Mouse (Mus musculus): Measurements from ENCODE around the gene Impdh1. TPM values are rescaled to one million over a fixed set of nuclear protein-coding genes. Genes with fewer than 3 reads are reported as not detected.

Gene Impdh1
- 53.9 TPM for polyA plus RNA-seq (2017; shearing (Covaris generic))

DNA sequence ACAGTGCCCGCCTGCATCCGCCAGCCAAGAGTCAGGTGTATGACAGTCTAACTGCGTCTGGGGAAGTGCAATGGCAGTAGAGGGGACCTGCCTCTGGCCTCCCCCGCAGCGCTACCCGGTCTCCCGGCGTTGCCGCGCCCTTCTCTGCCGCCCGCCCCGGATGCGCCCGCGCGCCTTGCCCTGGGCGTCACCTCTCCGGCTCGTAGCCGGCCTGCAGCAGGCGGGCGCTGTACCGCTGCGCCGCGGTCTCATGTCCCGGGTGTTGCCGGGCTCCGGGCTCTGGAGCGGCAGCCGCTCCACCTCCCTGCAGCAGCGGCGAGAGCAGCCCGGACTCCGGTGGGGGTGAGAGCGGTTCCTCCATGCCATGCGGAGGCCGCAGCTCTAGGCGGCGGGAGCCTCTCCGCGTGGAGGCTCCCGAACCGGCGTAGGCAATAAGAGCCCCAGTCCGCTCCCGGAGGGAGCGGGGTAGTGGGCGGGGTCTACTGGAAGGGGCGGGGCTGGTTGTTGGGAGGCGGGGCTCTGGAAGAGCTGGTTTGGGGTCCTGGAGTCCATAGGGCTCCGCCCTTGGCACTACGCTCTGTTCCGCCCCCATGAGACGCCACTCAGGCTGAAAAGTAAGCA, at the start of gene Impdh1:
Impdh1 (minus strand) TSS at position 484 of the 621 bp plus-strand sequence.

DNA sequence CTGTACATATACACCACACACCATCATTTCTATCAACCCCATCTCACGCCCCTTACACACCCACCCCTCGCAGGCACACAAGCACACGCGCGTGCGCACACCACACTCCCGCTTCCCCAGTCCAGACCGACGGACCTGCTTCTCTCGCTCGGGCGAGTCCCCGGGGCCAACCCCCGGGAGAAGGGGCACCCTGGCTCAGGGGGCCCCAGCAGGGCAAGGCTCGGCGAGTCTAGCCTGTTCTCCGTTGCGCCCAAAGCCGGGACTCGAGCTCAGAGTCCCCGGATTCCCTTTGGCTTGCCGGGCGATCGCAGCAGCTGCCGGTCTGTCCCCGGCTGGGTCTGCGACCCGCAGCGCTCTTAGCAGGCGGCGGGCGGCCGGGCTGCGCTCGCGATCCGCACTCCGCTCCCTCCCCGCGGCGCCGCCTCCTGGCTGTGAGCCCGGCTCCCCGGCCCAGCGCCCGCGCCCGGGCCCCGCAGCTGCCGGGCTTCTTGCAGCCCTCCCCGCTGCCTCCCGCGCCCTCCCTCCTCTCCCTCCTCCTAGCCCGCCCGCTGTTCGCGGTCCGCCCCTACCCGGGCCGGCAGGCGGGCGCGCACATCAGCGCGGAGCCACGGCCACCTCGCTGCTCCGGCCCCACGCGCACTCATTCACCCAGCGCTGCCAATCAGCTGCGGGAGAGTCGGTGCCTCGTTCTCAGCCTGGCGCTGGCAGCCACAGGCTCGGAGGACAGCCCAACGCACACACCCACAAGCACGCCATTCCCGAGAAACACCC, 37.1 kb downstream of the Impdh1 start, which contains the start of gene Prrt4:
Prrt4 (minus strand) TSS at position 697 of the 771 bp plus-strand sequence.

DNA sequence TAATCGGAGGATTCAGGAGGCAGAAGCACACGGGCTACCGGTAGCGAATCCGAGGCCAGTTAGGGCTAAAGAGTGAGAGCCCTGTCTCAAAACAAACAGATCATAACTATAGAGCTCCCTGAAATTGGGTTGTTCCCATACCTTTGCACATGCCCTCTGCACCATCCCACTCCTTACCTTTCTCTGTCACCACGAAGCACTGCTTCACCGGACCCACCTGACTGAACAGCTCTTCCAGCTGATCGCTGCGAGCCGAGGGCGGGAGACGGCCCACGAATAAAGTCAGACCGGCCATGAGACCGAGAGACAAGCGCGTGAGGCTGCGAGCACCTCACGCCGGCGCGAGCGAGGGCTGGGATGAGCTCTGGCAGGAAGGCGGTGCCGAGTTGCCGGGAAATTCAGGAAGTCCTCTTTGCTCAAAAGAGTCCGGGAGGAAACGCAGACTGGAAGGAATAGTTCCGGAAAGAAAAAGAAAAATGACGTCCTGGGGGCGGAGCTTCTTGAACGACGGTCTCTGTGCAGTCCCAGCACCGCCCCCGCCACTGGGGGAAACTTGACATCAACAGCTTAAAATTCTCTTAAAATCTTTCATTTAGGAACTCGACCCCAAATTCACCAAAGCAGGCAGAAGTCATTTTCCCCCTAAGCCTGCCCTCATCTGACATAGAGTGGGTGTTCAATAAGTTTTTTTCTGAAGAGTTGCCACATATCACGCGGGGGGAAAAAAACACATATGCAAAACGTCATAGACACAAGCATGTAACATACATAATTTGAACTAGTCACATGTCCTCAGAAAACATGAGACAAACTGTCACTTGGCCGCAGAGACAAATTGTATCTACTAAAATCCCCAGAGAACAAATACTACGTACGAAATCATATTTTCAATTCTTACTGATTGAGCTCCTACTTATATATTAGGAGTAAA, 51.6 kb downstream of the Impdh1 start, which contains the start of gene Rbm28:
Rbm28 (minus strand) TSS at position 693 of the 931 bp plus-strand sequence.

Other genes with a start within 250 kb of the Impdh1 start
- gene Lep, start 156.1 kb downstream of the Impdh1 start, polyA plus RNA-seq (2017; shearing (Covaris generic)): not detected
- 69.8 TPM for gene Rbm28, start 51.4 kb downstream of the Impdh1 start, polyA plus RNA-seq (2017; shearing (Covaris generic))
- gene Prrt4, start 36.8 kb downstream of the Impdh1 start, polyA plus RNA-seq (2017; shearing (Covaris generic)): not detected
- gene Hilpda, start 56.1 kb upstream of the Impdh1 start, polyA plus RNA-seq (2017; shearing (Covaris generic)): 43.6 TPM
- gene Fam71f2, start 63.2 kb upstream of the Impdh1 start, polyA plus RNA-seq (2017; shearing (Covaris generic)): 0.74 TPM
- not detected for gene Fam71f1, start 102.8 kb upstream of the Impdh1 start, polyA plus RNA-seq (2017; shearing (Covaris generic))
- gene Calu, start 131.7 kb upstream of the Impdh1 start, polyA plus RNA-seq (2017; shearing (Covaris generic)): 121 TPM
- gene Opn1sw, start 172.1 kb upstream of the Impdh1 start, polyA plus RNA-seq (2017; shearing (Covaris generic)): 0.27 TPM
- gene Ccdc136, start 179.9 kb upstream of the Impdh1 start, polyA plus RNA-seq (2017; shearing (Covaris generic)): 0.07 TPM
- not detected for gene Flnc, start 216.9 kb upstream of the Impdh1 start, polyA plus RNA-seq (2017; shearing (Covaris generic))

Data from CD4-positive, CD25-positive, alpha-beta regulatory T cell, adult 9 weeks (primary cell).